Mouse (Mus musculus) urinary bladder, postnatal 36 days (tissue): ENCODE results near the gene Atp6v0a1.

Source experiments
- DNase-seq, 2 experiments: peaks; one replicate each; pipeline ENCODE4 v3.0.0; 2022; ENCODE audit warnings: low spot score in 2 of 2, mixed read lengths in 1 of 2

Atp6v0a1 gene

DNA sequence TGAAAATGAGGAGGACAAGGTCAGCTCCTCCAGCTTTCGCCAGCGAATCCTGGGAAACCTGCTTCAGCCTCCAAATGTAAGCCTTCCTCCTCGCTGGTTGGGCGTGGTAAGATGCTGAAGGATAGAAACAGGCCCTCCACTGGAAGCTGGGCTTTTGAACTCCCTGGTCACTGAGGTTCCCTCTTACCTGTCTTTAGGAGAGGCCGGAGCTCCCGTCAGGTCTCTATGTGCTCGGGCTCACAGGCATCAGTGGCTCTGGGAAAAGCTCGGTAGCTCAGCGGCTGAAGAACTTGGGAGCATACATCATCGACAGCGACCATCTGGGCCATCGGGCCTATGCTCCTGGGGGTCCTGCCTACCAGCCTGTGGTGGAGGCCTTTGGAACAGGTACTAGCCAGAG is 75.6 kb downstream of the Atp6v0a1 start:
- no peak for DNase-seq

GRCm38 (mm10) chr11:101085617-101086322 is 76.5 kb downstream of the Atp6v0a1 start:
- no peak for DNase-seq

GRCm38 (mm10) chr11:101086323-101086674 is 77.0 kb downstream of the Atp6v0a1 start:
- no peak for DNase-seq

DNA sequence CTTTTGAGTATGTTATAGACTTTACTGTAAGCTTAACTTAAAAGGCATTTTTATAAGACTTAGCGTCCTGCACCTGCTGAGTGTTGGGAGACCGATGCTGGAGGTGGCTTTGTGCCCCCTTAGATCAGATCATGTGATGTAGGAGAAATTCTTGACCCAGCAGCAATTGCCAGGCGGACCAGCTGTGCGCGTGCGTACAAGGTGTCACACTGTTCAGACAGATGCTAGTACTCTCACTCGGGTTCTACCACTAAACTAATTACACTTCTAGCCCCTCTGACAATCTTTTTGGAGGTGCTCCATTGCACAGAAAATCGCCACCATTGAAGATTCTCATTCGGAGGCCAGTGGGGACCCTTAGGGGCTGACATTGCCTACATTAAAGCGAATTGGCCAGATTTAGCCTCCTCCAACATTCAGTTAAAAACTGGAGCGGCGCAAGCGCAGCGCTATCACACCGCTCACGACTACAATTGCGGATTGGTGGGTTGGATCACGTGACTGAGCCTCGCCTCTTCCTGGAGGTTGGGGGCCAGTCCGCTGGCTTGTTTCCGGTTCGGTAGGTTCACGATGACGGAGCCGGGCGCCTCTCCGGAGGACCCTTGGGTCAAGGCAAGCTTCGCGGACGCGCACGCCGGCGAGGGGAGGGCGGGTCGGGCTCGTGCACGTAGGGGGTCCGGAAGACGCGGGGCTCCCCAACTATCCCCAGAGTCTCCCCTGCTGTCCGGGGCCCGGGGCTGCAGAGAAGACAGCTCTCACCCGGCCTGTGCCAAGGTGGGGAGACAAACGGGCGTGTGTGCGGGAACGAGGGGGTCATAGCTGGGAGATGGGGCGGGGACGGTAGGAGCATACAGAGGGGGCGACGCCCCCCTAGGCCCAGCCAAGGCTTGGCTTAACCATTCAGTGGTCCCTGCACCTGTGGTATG is 77.8 kb downstream of the Atp6v0a1 start, which contains the start of gene Mlx:
TSS of gene Mlx (plus strand) at position 522 of the 926 bp plus-strand sequence.
- DNase-seq: peak; percentile 84 to 90

DNA sequence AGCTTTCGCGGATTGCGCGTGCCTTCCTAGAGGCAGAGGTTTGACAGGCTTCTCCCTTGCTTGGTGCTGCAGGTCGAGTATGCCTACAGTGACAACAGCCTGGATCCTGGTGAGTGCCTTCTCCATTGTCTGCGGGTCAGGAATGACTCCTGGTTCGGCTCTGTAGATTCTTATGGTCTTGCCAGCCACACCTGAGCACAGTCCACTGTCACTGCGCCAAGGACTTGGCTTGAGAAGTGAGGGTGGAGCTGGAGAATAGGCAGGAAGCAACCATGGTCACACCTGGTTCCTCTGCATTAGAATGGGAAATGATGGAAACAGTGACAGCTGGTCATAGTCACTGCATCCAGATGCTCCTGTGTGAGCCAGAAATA is 78.4 kb downstream of the Atp6v0a1 start:
- DNase-seq: no peak

DNA sequence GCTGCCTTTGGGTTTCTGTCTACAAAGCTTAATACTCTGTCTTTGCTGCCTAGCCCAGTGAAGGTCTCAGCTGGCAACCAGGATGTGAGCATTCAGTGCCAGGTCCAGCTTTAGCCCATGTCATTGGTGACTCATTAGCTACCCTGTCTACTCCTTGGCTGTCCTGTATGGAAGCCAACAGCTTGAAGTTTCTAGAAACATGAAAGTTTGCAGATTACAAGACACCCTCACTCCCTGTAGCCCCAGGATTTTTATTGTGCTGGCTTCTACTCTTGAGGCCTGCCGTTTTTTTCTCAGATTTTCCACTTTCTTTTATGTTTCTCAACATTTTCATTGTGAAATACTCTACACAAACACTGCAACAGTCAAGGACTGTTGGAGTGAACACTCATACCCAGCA is 80.7 kb downstream of the Atp6v0a1 start:
- no peak for DNase-seq

GRCm38 (mm10) chr11:101094930-101095313 is 85.7 kb downstream of the Atp6v0a1 start:
- no peak for DNase-seq

DNA sequence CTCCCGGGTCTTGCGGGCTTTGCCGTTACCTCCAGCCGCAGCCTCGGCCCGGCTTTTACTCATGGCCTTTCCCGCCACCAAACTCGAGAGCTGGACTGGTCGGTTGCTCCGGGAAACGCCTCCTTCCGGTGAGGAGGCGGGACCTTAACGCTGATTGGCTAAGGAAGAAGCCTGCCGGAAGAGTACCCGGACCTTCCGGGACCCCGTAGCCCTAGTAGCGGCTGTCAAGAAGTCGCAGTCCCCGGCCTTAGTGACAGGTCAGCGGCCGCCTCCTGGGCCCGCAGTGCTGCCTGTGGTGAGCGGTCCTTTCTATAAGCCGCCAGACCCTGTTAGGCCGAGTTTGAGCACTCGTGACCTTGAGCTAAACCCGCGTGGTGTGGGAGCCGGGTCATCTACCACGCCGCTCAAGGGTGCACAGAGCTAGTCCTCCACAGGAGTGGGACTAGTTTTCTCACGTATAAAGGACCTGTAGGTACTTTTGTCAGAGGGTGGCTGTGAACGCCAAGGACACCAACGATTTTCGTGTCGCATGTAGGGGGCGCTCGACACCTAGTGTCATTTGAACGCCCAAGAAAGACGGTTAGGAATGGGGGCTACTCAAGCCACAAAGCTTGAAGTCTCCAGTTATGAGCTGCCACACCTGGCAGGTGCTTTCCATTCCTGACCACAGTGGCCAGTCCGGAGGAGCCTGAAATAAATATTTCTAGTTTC is 86.2 kb downstream of the Atp6v0a1 start, which contains the start of gene Psmc3ip:
TSS of gene Psmc3ip (minus strand) at position 123 of the 711 bp plus-strand sequence.
- peak; percentile 92 to 94 for DNase-seq

- no peak for DNase-seq
Measured at GRCm38 (mm10) chr11:101098231-101098630, 89.0 kb downstream of the Atp6v0a1 start.

DNA sequence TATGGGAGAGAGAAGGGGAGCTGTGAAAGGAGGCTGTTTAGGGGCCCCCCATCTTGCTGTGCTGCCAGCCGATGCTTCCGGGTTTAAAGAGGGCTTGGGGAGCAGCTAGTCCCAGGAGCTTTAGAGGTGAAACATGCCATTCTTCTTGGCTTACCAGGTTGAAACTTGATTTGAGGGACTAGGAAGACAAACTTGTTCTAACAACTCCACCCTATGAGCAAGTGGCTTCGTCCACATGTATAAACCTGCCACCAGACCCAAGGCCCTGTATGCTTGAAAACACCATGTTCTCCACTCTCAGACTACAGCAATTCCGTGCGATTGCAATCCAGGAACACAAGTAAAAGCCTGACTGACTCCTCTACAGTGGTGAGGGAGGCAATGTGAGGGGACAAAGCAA is 93.8 kb downstream of the Atp6v0a1 start:
- peak in 1 of 2 experiments; percentile 31 for DNase-seq

- no peak for DNase-seq
Measured at GRCm38 (mm10) chr11:101109351-101109750, 100.1 kb downstream of the Atp6v0a1 start.

GRCm38 (mm10) chr11:101110708-101111107 is 101.5 kb downstream of the Atp6v0a1 start:
- DNase-seq: no peak

GRCm38 (mm10) chr11:101111178-101111577 is 101.9 kb downstream of the Atp6v0a1 start:
- no peak for DNase-seq

GRCm38 (mm10) chr11:101112186-101112585 is 102.9 kb downstream of the Atp6v0a1 start:
- DNase-seq: no peak
